Mouse (Mus musculus) liver, embryonic 14.5 days (tissue): ENCODE results near the gene Ank. TPM values are rescaled to one million over a fixed set of nuclear protein-coding genes. Genes with fewer than 3 reads are reported as not detected.

ENCODE experiments used
- ATAC-seq: fragments of 200-750 bp; cut with Nextera tagmentation; 2 replicates; pipeline ENCODE4 v1.8.0; 2017; ENCODE audit warnings: moderate number of reproducible peaks, mild to moderate bottlenecking, moderate library complexity; ENCODE audit not compliant: insufficient read depth
- DNase-seq, 3 experiments: peaks; one replicate each; pipeline ENCODE4 v3.0.0-alpha.2; 2012 to 2013; ENCODE audit warnings: low read depth in 3 of 3, low spot score in 3 of 3
- H3K27ac ChIP-seq: fragments of 300-500 bp; sonication (generic); 2 replicates; pipeline ENCODE4 v1.5.1; 2014; ENCODE audit warnings: moderate library complexity, mild to moderate bottlenecking, control low read depth, inconsistent platforms
- H3K27me3 ChIP-seq: fragments of 300-500 bp; sonication (generic); 2 replicates; pipeline ENCODE4 v1.6.1; 2014; ENCODE audit warnings: mild to moderate bottlenecking, low read length, moderate library complexity; ENCODE audit not compliant: control insufficient read depth, insufficient read depth
- H3K36me3 ChIP-seq: fragments of 300-500 bp; sonication (generic); replicated peaks from 2 replicates; pipeline ENCODE4 v1.6.1; 2014; ENCODE audit warnings: low read depth; ENCODE audit not compliant: control insufficient read depth, insufficient read depth
- H3K4me1 ChIP-seq, 2 experiments: fragments of 200-500 bp in 1 of 2; fragments of 300-500 bp in 1 of 2; sonication (generic) in 1 of 2; replicated peaks; 2 replicates each; pipeline ENCODE4 v1.6.1; 2012 to 2014; ENCODE audit warnings: antibody characterized with exemption in 1 of 2, inconsistent platforms in 1 of 2, low read length in 1 of 2; ENCODE audit not compliant: control insufficient read depth in 2 of 2, insufficient read depth in 2 of 2
- H3K4me2 ChIP-seq: fragments of 300-500 bp; sonication (generic); 2 replicates; pipeline ENCODE4 v1.6.1; 2014; ENCODE audit warnings: low read depth, mild to moderate bottlenecking, control low read depth, moderate library complexity
- H3K4me3 ChIP-seq, 2 experiments: fragments of 200-500 bp in 1 of 2; fragments of 300-500 bp in 1 of 2; sonication (generic) in 1 of 2; 2 replicates each; pipeline ENCODE4 v1.5.1; 2012 to 2014; ENCODE audit warnings: low read depth in 2 of 2, low read length in 2 of 2, mild to moderate bottlenecking in 2 of 2, control low read depth in 1 of 2, inconsistent platforms in 1 of 2, moderate library complexity in 1 of 2; ENCODE audit not compliant: insufficient read depth in 1 of 2
- H3K9ac ChIP-seq: fragments of 300-500 bp; sonication (generic); replicated peaks from 2 replicates; pipeline ENCODE4 v1.6.1; 2014; ENCODE audit warnings: mild to moderate bottlenecking, control low read depth, moderate library complexity
- H3K9me3 ChIP-seq: fragments of 300-500 bp; sonication (generic); 2 replicates; pipeline ENCODE4 v1.6.1; 2016; ENCODE audit warnings: low read length, mixed read lengths; ENCODE audit not compliant: control insufficient read depth
- CTCF ChIP-seq: IDR thresholded peaks from 2 replicates; pipeline ENCODE4 v1.5.1; 2016; ENCODE audit warnings: antibody characterized with exemption, low read depth, control low read depth
- EP300 ChIP-seq: IDR thresholded peaks from 2 replicates; pipeline ENCODE4 v1.6.1; 2016; ENCODE audit warnings: antibody characterized with exemption, low read depth
- WGBS: fragments of 180-500 bp; shearing (Covaris S2); extraction: QIAGEN DNeasy Blood & Tissue Kit; methylation state at CpG from one replicate; pipeline ENCODE4 v1.1.7; 2014; ENCODE audit not compliant: insufficient replicate concordance; 5-methylcytosine and 5-hydroxymethylcytosine counted together
- polyA plus RNA-seq, 2 experiments: library from polyadenylated mRNA; depleted of rRNA in 1 of 2; stranded (reverse) in 1 of 2; unstranded in 1 of 2; fragments of >200 nt; fragmentation: Nextera tagmentation in 1 of 2; extraction: Ambion mirVana in 1 of 2; gene quantifications; 2 replicates each; pipeline versions ENCODE4 v1.2.1 to v1.2.3; 2012 to 2014

Ank gene
- polyA plus RNA-seq, 2 experiments: 13.6 to 24.6 TPM

DNA sequence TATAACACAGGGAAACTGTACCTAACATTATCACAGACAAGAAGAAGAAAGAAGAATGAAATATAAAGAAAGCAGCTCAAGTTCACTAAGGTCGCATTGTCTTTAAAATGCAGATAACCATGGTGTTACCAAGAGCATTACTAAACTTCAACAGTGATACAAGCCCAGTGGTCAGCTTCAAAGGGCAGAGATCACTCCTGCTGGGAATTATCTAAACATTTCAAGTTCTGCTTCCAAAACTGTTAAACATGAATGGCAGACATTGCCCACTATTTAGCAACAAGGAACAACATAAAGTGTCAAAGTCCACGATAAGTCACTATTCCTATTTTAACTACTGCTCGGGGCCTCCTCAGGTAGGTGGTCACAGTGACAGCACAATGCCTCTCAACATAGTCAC lies 138.1 kb downstream of the Ank start:
- peaks cover 13% of the 10 kb centered on the region for H3K36me3 ChIP-seq
- ATAC-seq: peak; percentile 13; the same call in 1 of the 2 replicates

DNA sequence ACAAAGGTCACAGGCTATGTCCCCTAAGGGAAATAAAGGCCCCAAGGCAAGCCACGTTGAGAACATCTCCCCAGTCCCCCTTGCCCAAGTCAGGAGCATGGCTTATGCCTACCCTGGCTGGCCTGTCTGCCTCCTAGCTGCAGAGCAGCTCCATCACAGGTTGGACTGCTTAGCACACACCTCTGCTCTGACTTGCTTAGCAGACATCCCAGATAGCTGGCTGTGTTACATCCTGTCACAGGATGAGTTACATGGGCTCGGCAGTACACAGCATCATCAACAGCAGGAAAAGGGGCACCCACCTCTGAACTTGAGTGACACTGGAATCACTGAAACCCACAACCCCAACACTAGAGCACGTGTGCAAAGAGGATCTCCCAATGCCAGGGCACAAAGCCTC lies 138.8 kb downstream of the Ank start:
- Histone ChIP-seq H3K4me3 (no peak overlapping the region), H3K9ac (no peak overlapping the region), H3K27ac (no peak overlapping the region), H3K4me2 (no peak overlapping the region), H3K27me3 (no peaks in the 10 kb centered on the region), H3K9me3 (no peaks in the 10 kb centered on the region), H3K36me3 (peaks cover 13% of the 10 kb centered on the region), H3K4me1 (0 out of 4 replicates have a peak, but pooled peaks cover 0 to 2% of the 10 kb centered on the region in 2 experiments)
- DNase-seq (no peak), ATAC-seq (no peak)
- TF ChIP-seq CTCF (peak; percentile 40), EP300 (no peak)
- WGBS: 69% methylated on average over 3 of the region's 3 CpGs

More for the DNA sequence above, 138.1 kb downstream of the Ank start:
- TF ChIP-seq CTCF (no peak), EP300 (no peak)
- no peak for DNase-seq
- WGBS: 74% methylated on average over 3 of the region's 3 CpGs
- Histone ChIP-seq H3K4me1 (0 out of 4 replicates have a peak, but pooled peaks cover 0 to 2% of the 10 kb centered on the region in 2 experiments), H3K27me3 (no peaks in the 10 kb centered on the region), H3K27ac (no peak overlapping the region), H3K4me2 (no peak overlapping the region), H3K9ac (no peak overlapping the region), H3K9me3 (no peaks in the 10 kb centered on the region), H3K4me3 (no peak overlapping the region)

- Histone ChIP-seq H3K4me3 (no peak overlapping the region), H3K9ac (no peak overlapping the region), H3K4me2 (no peak overlapping the region), H3K9me3 (no peaks in the 10 kb centered on the region), H3K27ac (no peak overlapping the region), H3K36me3 (peaks cover 16% of the 10 kb centered on the region), H3K4me1 (no peaks in the 10 kb centered on the region), H3K27me3 (no peaks in the 10 kb centered on the region)
- ATAC-seq: no peak
- no peak for TF ChIP-seq EP300
- no peak for TF ChIP-seq CTCF
- DNase-seq: no peak
- WGBS: 39% methylated on average over 4 of the region's 4 CpGs
These were observed 143.1 kb downstream of the Ank start for GRCm38 (mm10) chr15:27609554-27609953.

- peaks cover 27% of the 10 kb centered on the region for H3K36me3 ChIP-seq
- TF ChIP-seq CTCF: peak; percentile 82
- no peak for TF ChIP-seq EP300
- H3K9ac ChIP-seq: no peak overlapping the region
- H3K27ac ChIP-seq: no peak overlapping the region
- H3K9me3 ChIP-seq: no peaks in the 10 kb centered on the region
- H3K4me2 ChIP-seq: no peak overlapping the region
- no peaks in the 10 kb centered on the region for H3K27me3 ChIP-seq
- no peaks in the 10 kb centered on the region for H3K4me1 ChIP-seq
- peak; percentile 36 to 49 (median 37) for DNase-seq
- WGBS: 46% methylated on average over 6 of the region's 6 CpGs
- no peak overlapping the region for H3K4me3 ChIP-seq
- ATAC-seq: peak; percentile 41; the same call in 1 of the 2 replicates
These were observed 146.2 kb downstream of the Ank start for GRCm38 (mm10) chr15:27612533-27613221.

DNA sequence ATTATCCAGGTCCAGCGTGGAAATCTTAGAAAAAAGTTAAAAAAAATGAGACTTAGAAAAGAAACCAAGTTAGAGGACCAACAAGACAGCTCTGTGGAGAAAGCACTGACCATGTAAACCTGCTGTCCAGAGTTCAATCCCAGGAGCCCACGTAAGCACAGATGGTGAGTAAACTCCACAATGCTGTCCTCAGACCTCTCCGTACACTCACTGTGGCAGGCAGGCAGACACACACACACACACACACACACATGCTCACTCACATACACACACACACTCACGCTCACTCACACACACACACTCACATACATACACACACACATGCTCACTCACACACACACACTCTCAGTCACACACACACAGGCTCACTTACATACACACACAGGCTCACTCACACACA lies 146.8 kb downstream of the Ank start:
- TF ChIP-seq EP300 (no peak), CTCF (no peak)
- no peaks in the 10 kb centered on the region for H3K9me3 ChIP-seq
- ATAC-seq: no peak
- no peaks in the 10 kb centered on the region for H3K4me1 ChIP-seq
- no peaks in the 10 kb centered on the region for H3K27me3 ChIP-seq
- H3K27ac ChIP-seq: no peak overlapping the region
- H3K36me3 ChIP-seq: peaks cover 33% of the 10 kb centered on the region
- H3K9ac ChIP-seq: no peak overlapping the region
- DNase-seq: no peak
- H3K4me3 ChIP-seq: no peak overlapping the region
- no peak overlapping the region for H3K4me2 ChIP-seq
- 83% methylated on average over 4 of the region's 4 CpGs for WGBS
